Mouse (Mus musculus): ENCODE data around the gene Ric8a. TPM values are rescaled to one million over a fixed set of nuclear protein-coding genes. Genes with fewer than 3 reads are reported as not detected.

Gene Ric8a
- polyA plus RNA-seq, 1 experiment from 2014 or later, result 88.5 TPM

DNA sequence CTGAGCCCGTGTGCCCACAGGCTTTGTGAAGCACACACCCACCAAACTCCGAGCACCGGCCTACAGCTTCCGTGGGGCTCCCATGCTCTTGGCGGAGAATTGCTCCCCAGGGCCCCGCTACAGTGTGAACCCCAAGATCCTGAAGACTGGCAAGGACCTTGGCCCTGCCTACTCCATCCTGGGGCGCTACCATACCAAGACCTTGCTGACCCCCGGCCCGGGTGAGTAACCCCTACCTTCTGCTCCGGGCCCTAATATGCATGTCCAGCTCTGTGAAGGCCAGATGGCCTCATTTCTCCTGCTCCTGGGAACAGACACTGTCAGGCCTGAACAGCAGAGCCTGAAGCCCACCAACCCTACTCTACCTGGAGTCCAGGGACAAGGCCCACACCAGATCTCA, 8.2 kb upstream of the Ric8a start:
- Histone ChIP-seq H3K9ac (no peak overlapping the region), H3K4me1 (no peaks in the 10 kb centered on the region), H3K9me3 (replicated peaks) (no peaks in the 10 kb centered on the region), H3K4me2 (replicated peaks) (no peak overlapping the region), H3K36me3 (peaks cover 23% of the 10 kb centered on the region), H3K27ac (no peak overlapping the region), H3K4me3 (no peak overlapping the region), H3K27me3 (peaks cover 9% of the 10 kb centered on the region; the same call in 1 of the 2 replicates)
- WGBS, result 90% methylated on average over 10 of the region's 10 CpGs
- ATAC-seq (ENCODE audit: low FRiP score), result no peak

DNA sequence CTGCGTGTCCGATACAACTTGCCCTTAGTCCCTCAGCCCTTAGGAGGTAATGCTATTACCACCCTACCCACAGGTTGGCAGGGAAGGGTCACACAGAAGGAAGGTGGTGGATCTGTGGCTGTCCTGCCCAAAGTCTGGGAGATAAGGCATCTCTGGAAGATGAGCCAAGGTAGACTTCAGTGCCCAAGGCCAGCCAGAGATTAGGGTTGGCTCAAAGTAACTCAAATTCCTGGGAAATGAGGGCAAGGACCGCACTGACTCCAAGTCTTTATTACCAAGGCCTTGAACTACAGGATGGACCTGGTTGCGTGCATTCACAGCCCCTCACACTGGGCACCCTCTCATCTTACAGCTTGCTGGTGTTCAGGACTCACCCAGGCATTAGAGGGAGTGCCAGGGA, 4.8 kb upstream of the Ric8a start:
- 94% methylated on average over 4 of the region's 4 CpGs for WGBS
- peaks cover 10% of the 10 kb centered on the region for H3K4me1 ChIP-seq
- no peak overlapping the region for H3K4me2 ChIP-seq (replicated peaks)
- H3K9me3 ChIP-seq (replicated peaks), result no peaks in the 10 kb centered on the region
- H3K27ac ChIP-seq, result no peak overlapping the region
- H3K4me3 ChIP-seq, result no peak overlapping the region
- H3K36me3 ChIP-seq, result peaks cover 34% of the 10 kb centered on the region
- H3K9ac ChIP-seq, result no peak overlapping the region
- ATAC-seq (ENCODE audit: low FRiP score), result no peak
- H3K27me3 ChIP-seq, result no peaks in the 10 kb centered on the region

GRCm38 (mm10) chr7:140853386-140853785, 3.4 kb upstream of the Ric8a start:
- H3K36me3 ChIP-seq, result peaks cover 35% of the 10 kb centered on the region
- no peak overlapping the region for H3K9ac ChIP-seq
- ATAC-seq (ENCODE audit: low FRiP score), result no peak
- no peaks in the 10 kb centered on the region for H3K27me3 ChIP-seq
- H3K27ac ChIP-seq, result no peak overlapping the region
- WGBS, result 95% methylated on average over 9 of the region's 9 CpGs
- no peak overlapping the region for H3K4me2 ChIP-seq (replicated peaks)
- H3K4me3 ChIP-seq, result no peak overlapping the region
- peaks cover 17% of the 10 kb centered on the region for H3K4me1 ChIP-seq
- H3K9me3 ChIP-seq (replicated peaks), result no peaks in the 10 kb centered on the region

- Histone ChIP-seq H3K9ac (no peak overlapping the region), H3K27ac (no peak overlapping the region), H3K9me3 (replicated peaks) (no peaks in the 10 kb centered on the region), H3K4me1 (peaks cover 28% of the 10 kb centered on the region), H3K36me3 (peaks cover 46% of the 10 kb centered on the region), H3K27me3 (no peaks in the 10 kb centered on the region), H3K4me3 (no peak overlapping the region), H3K4me2 (replicated peaks) (no peak overlapping the region)
- WGBS, result 94% methylated on average over 18 of the region's 18 CpGs
- no peak for ATAC-seq (ENCODE audit: low FRiP score)
Measured at GRCm38 (mm10) chr7:140854483-140854882, 2.3 kb upstream of the Ric8a start.

- Histone ChIP-seq H3K4me2 (replicated peaks) (peak overlapping the region; percentile 99), H3K27me3 (no peaks in the 10 kb centered on the region)
Measured at GRCm38 (mm10) chr7:140855181-140855580, 1.6 kb upstream of the Ric8a start.

DNA sequence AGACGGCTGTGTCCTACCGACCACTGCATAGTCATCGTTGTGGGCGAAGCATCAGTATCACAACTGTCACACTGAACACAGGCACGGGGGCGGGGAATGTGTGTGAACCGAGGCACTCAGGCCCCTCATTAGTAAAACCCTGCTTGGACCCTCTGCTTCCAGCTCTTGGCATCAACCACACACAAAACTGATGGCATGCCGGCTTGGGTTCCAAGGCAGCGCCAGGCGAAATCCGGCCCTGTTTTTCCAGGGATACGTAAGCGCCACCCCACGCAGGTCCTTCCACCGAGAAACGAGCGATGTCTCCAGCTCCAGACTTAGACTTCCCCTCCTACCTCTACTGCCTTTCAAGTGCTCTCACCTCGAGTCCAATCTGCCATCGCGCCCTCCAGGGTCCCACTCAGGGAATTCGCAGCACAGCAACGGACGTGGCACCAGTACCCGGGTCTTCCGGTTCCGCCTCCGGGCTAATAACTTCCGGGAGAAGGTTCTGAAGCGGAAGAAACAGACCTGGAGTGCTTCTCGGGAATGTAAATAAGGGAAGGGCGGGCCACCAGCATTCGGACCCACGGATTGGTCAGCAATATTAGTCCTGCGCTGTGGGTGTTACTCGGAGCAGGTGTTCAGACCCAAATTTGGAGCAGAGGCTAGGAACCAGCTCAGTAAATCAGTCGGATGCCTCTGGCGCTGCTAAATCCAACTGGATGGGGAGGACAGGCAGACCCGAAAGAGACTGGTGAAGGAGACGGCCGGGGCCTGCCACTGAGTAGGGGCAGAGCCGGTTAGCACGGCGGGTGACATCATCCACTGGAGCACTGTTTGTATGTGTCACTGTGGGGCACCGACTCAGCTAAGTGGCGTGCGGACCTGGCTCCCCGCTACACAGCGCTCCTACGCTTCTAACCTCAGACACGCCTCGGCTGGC, 635 bp upstream of the Ric8a start, which contains the start of gene Gm45785:
Gene Gm45785 (minus strand): TSS at position 472 of the 925 bp plus-strand sequence.
- Histone ChIP-seq H3K4me3 (peak within 1 kb of the TSS; percentile 75), H3K36me3 (peaks cover 62% of the 10 kb centered on the region), H3K9me3 (replicated peaks) (no peaks in the 10 kb centered on the region), H3K27ac (peak within 1 kb of the TSS; percentile 90), H3K4me2 (replicated peaks) (peak within 1 kb of the TSS; percentile 99), H3K27me3 (no peaks in the 10 kb centered on the region), H3K4me1 (peaks cover 31% of the 10 kb centered on the region), H3K9ac (peak within 1 kb of the TSS; percentile 95)
- under 1% methylated on average over 51 of the region's 51 CpGs for WGBS
- peak; percentile 79 for ATAC-seq (ENCODE audit: low FRiP score)

More at GRCm38 (mm10) chr7:140855181-140855580, 1.6 kb upstream of the Ric8a start:
- Histone ChIP-seq H3K9ac (peak overlapping the region; percentile 95), H3K4me3 (peak overlapping the region; percentile 75), H3K4me1 (peaks cover 31% of the 10 kb centered on the region), H3K27ac (no peak overlapping the region), H3K9me3 (replicated peaks) (no peaks in the 10 kb centered on the region), H3K36me3 (peaks cover 53% of the 10 kb centered on the region)
- WGBS, result 76% methylated on average over 9 of the region's 9 CpGs
- no peak for ATAC-seq (ENCODE audit: low FRiP score)

DNA sequence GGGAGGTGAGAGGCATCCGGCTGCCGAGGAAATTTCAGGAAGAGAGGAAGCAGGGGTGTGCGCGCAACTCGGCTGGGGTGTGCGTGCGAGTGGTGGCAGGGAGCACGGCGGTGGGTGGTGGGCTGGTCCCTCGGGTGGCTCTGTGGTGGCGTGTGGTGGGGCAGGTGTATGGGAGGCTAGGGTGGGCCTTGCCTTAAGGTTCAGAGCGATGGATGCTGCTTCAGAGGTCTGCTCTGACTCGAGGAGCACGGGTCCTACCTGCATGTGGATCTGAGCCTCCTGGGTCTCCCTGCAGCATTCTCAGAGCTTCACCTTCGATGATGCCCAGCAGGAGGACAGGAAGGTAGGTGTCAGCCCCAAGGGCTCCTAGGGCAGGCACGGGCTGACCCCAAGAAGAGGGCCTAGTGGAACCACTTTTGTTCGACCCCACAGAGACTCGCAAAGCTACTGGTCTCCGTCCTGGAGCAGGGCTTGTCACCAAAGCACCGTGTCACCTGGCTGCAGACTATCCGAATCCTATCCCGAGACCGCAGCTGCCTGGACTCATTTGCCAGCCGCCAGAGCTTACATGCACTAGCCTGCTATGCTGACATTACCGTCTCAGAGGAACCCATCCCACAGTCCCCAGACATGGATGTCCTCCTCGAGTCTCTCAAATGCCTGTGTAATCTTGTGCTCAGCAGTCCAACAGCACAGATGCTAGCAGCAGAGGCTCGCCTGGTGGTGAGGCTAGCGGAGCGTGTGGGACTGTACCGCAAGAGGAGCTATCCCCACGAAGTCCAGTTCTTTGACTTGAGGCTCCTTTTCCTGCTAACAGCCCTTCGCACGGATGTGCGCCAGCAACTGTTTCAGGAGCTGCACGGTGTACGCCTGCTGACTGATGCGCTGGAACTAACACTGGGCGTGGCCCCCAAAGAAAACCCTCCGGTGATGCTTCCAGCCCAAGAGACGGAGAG, 1.1 kb downstream of the Ric8a start, which contains the start of gene Bet1l:
Gene Bet1l (minus strand): TSS at position 28 of the 956 bp plus-strand sequence.
- peak; percentile 62 for ATAC-seq (ENCODE audit: low FRiP score)
- WGBS, result 37% methylated on average over 40 of the region's 40 CpGs

DNA sequence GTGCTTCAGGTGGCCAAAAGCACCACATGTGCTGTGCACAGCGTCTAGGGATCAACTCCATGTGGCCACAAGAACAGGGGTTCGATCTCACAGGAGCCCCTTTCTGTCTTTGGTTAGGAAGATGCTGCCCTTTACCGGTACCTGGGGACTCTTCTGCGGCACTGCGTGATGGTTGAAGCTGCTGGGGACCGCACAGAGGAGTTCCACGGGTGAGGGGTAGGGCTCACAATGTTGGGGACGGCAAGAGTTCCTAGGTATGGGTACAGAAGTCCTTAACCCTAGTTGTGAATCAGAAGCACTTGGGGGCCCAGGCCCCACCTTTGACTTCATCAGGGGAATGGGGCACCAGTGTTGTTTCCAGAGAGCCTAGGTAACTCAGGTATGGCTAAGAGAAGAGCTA, 2.0 kb downstream of the Ric8a start:
- Histone ChIP-seq H3K36me3 (peaks cover 63% of the 10 kb centered on the region), H3K9ac (peak overlapping the region; percentile 95), H3K4me2 (replicated peaks) (peak overlapping the region; percentile 99), H3K27ac (no peak overlapping the region), H3K4me3 (peak overlapping the region; percentile 75), H3K27me3 (no peaks in the 10 kb centered on the region), H3K9me3 (replicated peaks) (no peaks in the 10 kb centered on the region), H3K4me1 (peaks cover 31% of the 10 kb centered on the region)
- 96% methylated on average over 8 of the region's 8 CpGs for WGBS
- ATAC-seq (ENCODE audit: low FRiP score), result no peak

More for the DNA sequence above, 1.1 kb downstream of the Ric8a start, which contains the start of gene Bet1l:
- Histone ChIP-seq H3K4me3 (peak within 1 kb of the TSS; percentile 75), H3K27me3 (no peaks in the 10 kb centered on the region), H3K4me1 (peaks cover 31% of the 10 kb centered on the region), H3K4me2 (replicated peaks) (peak within 1 kb of the TSS; percentile 99), H3K27ac (peak within 1 kb of the TSS; percentile 90), H3K9me3 (replicated peaks) (no peaks in the 10 kb centered on the region), H3K36me3 (peaks cover 63% of the 10 kb centered on the region), H3K9ac (peak within 1 kb of the TSS; percentile 95)

GRCm38 (mm10) chr7:140859997-140860396, 3.2 kb downstream of the Ric8a start:
- no peak for ATAC-seq (ENCODE audit: low FRiP score)
- no peaks in the 10 kb centered on the region for H3K27me3 ChIP-seq
- WGBS, result 68% methylated on average over 6 of the region's 6 CpGs
- H3K4me3 ChIP-seq, result no peak overlapping the region
- H3K4me2 ChIP-seq (replicated peaks), result no peak overlapping the region
- H3K36me3 ChIP-seq, result peaks cover 63% of the 10 kb centered on the region
- peaks cover 29% of the 10 kb centered on the region for H3K4me1 ChIP-seq
- no peak overlapping the region for H3K9ac ChIP-seq
- H3K9me3 ChIP-seq (replicated peaks), result no peaks in the 10 kb centered on the region
- H3K27ac ChIP-seq, result no peak overlapping the region

- peaks cover 63% of the 10 kb centered on the region for H3K36me3 ChIP-seq
Measured at GRCm38 (mm10) chr7:140860728-140861127, 4.0 kb downstream of the Ric8a start.

GRCm38 (mm10) chr7:140864761-140865160, 8.0 kb downstream of the Ric8a start:
- 90% methylated on average over 12 of the region's 12 CpGs for WGBS
- H3K4me1 ChIP-seq, result peaks cover under 1% of the 10 kb centered on the region; the same call in 1 of the 2 replicates
- H3K36me3 ChIP-seq, result peaks cover 61% of the 10 kb centered on the region

More at GRCm38 (mm10) chr7:140860728-140861127, 4.0 kb downstream of the Ric8a start:
- H3K9ac ChIP-seq, result no peak overlapping the region
- ATAC-seq (ENCODE audit: low FRiP score), result no peak
- no peak overlapping the region for H3K4me3 ChIP-seq
- WGBS, result 92% methylated on average over 5 of the region's 5 CpGs
- H3K4me1 ChIP-seq, result peaks cover 22% of the 10 kb centered on the region
- H3K9me3 ChIP-seq (replicated peaks), result no peaks in the 10 kb centered on the region
- no peak overlapping the region for H3K4me2 ChIP-seq (replicated peaks)
- no peaks in the 10 kb centered on the region for H3K27me3 ChIP-seq
- H3K27ac ChIP-seq, result no peak overlapping the region

GRCm38 (mm10) chr7:140874224-140874623, 17.5 kb downstream of the Ric8a start:
- Histone ChIP-seq H3K4me1 (no peaks in the 10 kb centered on the region), H3K27ac (no peak overlapping the region), H3K27me3 (no peaks in the 10 kb centered on the region), H3K36me3 (peaks cover 24% of the 10 kb centered on the region), H3K4me2 (replicated peaks) (no peak overlapping the region), H3K4me3 (no peak overlapping the region), H3K9ac (no peak overlapping the region), H3K9me3 (replicated peaks) (no peaks in the 10 kb centered on the region)
- no peak for ATAC-seq (ENCODE audit: low FRiP score)
- 95% methylated on average over 4 of the region's 4 CpGs for WGBS

More at GRCm38 (mm10) chr7:140864761-140865160, 8.0 kb downstream of the Ric8a start:
- H3K9ac ChIP-seq, result no peak overlapping the region
- H3K27me3 ChIP-seq, result no peaks in the 10 kb centered on the region
- no peak overlapping the region for H3K4me2 ChIP-seq (replicated peaks)
- H3K4me3 ChIP-seq, result no peak overlapping the region
- H3K27ac ChIP-seq, result no peak overlapping the region
- no peak for ATAC-seq (ENCODE audit: low FRiP score)
- no peaks in the 10 kb centered on the region for H3K9me3 ChIP-seq (replicated peaks)
